Mouse (Mus musculus) megakaryocyte-erythroid progenitor cell, adult 5-6 weeks (primary cell): ENCODE results near the gene Napepld. TPM values are rescaled to one million over a fixed set of nuclear protein-coding genes. Genes with fewer than 3 reads are reported as not detected.
A peak's percentile ranks its signal among the peaks of the same experiment; 100 is the strongest.

Source experiments
- ATAC-seq: replicated peaks from 2 replicates; pipeline ENCODE4 v1.8.0; 2016; ENCODE audit warnings: mild to moderate bottlenecking, inconsistent platforms; ENCODE audit not compliant: severe bottlenecking, poor library complexity, low FRiP score, low TSS enrichment
- total RNA-seq, 2 experiments: library from RNA; stranded (forward) in 1 of 2; stranded (reverse) in 1 of 2; fragments of 200-1000, 215-1000 nt in 1 of 2; fragments of >200 nt in 1 of 2; fragmentation: Nextera tagmentation in 1 of 2; gene quantifications; 2 replicates each; pipeline ENCODE4 v1.2.3; 2014 to 2017

Gene Napepld
- total RNA-seq, 2 experiments from 2014 or later = 1.4 to 2.3 TPM

DNA sequence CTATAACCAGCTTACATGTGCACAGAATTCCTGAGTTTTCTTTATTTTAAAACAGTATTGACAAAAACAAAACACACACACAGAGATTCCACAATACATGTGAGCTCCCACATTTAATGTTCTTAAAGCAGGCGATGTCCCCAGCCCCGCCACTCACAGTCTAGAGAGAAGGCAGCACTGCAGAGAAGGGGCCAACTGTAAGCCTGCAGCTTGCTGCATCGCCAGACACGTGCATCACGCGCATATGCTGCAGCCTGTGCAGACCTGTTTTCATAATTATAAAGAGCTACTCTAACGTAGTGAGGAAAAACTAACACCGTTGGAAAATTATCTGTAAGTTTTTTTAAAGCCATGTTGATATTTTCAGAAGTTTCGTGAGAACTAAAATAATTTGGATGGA is 27.5 kb downstream of the Napepld start:
- ATAC-seq = no peak

DNA sequence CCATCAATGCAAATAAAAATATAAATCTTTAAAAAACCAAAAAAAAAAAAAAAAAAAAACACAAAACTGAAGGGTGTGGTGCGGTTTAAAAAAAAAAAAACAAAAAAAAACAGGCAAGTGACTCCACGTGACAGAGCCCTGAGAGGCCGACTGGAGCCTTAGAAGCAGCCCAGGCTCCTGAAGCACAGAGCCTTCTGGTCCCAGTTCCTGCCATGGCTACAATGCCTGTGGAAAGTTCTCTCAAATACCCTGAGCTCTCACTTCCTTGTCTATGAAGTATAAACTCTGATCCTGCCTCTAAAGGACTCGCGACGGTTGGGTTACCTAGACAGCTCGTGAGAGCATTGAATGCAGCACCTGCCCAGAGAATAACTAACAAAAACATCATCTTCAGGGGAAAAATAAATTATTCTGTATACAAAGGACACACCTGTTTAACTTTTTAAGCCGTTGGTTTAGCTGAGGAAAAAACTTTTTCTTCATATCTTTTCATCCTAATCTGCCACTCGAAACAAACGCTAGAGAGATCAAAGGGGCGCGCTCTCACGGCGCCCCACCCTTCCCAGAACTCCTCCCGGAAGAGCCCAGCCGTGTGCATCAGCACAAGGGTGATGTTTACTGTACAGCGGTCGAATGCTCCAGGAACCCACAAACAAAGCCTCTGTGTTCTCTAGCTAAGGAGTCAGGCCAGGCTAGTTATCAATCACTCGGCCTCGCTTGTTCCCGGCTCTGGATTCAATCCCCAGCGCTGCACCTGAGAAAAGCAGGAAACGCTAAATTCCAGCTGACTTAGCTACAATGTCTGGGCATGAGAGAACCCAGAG is 28.2 kb downstream of the Napepld start:
- peak; percentile 96 for ATAC-seq

DNA sequence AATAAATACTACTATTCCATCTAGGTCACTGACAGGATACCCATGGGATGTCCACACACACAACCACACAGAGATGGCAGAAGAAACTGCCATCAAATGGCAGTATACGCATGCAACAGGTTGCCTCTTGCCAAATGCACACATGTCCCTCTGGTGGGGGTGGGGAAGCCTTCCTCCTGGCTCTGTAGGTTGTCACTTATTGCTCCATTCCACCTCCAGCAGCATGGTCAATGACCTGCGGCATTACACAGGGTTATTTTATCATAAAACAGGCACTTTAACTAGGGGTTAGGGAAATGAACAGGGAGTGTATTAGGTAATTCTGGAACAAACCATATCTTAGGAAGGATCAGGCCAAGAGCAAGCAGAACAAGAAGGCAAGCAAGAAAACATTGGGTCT is 31.9 kb downstream of the Napepld start:
- no peak for ATAC-seq

DNA sequence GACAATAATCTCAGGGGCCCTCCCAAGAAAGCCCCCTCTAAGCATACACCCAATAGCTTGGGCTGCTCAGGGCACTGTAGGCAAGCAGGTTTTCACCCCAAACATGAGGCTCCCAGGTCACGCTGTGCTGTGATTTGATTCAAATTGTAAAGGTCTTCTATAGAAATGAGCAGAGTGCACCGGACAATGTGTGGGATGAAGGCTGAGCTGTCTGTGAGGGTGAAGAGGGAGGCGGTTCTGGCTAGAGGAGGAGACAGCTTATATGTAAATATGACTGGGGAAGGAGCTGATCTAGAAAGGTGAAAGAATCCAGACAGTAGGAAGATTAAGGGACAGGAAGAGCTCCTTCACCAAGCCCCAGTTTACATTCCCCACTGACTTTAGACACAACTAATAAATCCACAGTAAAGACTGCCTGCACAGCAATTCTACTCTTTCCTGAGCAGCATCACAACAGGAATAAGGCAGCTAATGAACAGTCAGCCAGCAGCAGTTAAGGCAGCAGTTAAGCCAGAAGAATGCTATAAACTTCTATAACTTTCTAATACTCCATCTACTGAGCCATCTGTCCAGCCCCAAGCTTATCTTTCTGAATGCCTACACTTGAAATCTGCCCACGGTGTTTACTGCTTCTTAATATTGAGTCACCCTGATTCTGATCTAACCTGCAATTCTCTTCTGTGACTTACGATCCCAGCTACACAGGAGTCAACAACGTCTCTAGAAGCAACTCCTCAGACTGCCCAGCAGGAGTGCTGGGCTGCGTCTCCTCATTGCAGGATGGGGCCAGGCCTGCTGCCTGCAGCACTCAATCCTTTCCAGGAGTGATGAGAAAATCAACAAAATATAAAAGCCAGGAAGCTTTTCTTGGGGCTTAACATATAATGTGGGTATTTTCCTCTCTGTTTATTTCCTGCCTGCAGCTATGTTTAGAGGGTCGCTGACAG is 33.7 kb downstream of the Napepld start:
- peak; percentile 59 for ATAC-seq

DNA sequence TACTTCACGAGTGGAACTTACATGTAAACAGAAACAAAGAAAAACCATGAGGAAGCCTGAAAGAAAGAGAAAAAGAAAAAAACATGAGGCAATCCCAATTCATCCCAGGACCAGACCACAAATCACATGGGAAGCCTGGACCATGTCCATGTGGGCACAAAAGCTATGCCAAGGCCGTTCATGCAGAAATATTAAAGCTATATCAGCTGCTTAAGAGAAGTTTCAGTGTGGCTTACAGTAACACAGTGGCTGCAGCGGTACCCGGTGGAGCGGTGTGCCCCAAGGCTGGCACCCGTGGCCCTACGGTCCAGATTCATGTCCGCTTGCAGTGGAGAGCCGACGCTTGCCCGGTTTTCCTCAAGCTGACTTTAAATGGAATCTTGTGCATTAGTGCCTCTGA is 38.1 kb downstream of the Napepld start:
- ATAC-seq = no peak

- no peak for ATAC-seq
Measured at GRCm38 (mm10) chr5:21660850-21661249, 40.3 kb downstream of the Napepld start.

GRCm38 (mm10) chr5:21658623-21659395 is 42.4 kb downstream of the Napepld start:
- ATAC-seq = peak; percentile 91

GRCm38 (mm10) chr5:21658038-21658437 is 43.2 kb downstream of the Napepld start:
- no peak for ATAC-seq

GRCm38 (mm10) chr5:21656912-21657311 is 44.3 kb downstream of the Napepld start:
- no peak for ATAC-seq

DNA sequence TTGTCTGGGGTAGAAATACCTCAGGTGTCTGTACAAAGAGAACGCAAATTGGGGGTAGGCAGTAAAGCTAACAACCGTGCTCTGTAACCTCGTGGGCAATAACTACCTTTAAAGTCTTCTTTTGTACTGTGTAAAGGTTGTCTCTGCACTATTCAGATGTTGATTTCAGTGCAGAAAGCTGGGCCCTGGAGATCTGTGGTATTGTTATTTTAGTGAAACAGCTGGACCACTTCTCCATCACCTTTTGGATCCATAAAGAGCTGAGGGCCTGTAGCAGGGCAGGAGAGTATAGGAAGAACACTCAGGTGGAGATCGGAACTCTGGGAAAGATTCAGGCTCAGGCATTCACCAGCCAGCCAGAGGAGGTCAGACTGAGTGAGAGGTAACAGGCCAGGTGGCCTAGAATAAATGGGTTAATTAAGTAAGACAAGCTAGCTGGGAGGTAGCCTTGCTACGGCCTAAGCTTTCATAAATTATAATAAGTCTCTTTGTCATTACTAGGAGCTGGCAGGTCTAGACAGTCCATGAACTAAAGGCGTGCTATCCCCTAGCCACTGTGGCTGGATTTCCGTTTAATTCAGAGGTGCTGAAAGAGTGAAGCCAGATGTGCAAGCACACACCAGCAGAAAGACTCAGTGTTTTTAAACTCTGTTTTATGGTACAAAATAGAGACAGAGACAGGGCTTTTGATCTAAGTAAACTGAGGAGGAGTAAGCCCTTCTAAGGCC is 49.1 kb downstream of the Napepld start:
- no peak for ATAC-seq

- no peak for ATAC-seq
Measured at GRCm38 (mm10) chr5:21650736-21651135, 50.5 kb downstream of the Napepld start.

- 0 out of 2 replicates have a peak, but pooled peaks have one; percentile 3 for ATAC-seq
Measured at GRCm38 (mm10) chr5:21646133-21646491, 55.1 kb downstream of the Napepld start.

DNA sequence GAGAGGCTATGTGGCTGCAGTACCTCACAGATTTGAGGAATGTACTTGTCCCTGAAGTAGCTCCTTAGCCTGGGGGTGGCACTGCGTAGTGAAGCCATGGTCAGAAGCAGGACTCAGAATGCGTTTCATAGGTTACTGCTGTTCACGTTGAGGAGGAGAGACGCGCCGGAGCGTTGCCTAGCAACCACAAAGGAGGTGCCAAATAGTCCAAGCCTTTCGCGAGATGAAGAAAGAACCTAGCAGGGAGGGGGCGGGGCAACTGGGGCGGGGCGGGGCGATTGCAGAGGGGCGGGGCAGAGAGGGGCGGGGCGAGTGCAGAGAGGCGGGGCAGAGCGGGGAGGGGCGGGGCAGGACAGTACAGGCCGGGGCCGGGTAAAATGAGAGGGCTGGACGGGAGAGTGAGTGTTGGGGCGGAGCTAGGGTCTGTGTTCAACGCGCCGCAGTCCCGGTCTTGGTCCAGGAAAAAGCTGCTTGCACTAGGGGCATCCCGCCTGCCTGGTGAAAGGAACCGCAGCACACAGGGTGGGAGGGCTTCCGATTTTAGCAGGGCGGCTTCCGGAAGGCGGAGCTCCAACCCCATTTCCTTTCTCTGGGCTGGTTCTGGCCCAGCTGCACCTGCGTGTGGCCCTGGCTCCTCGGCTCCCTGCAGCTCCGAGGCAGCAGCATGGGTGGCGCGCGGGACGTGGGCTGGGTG is 55.6 kb downstream of the Napepld start, which contains the start of the genes Fbxl13 and Armc10:
TSS of gene Fbxl13 (minus strand) at position 196 of the 694 bp plus-strand sequence.
TSS of gene Armc10 (plus strand) at position 375 of the 694 bp plus-strand sequence.
- peak; percentile 94 for ATAC-seq

DNA sequence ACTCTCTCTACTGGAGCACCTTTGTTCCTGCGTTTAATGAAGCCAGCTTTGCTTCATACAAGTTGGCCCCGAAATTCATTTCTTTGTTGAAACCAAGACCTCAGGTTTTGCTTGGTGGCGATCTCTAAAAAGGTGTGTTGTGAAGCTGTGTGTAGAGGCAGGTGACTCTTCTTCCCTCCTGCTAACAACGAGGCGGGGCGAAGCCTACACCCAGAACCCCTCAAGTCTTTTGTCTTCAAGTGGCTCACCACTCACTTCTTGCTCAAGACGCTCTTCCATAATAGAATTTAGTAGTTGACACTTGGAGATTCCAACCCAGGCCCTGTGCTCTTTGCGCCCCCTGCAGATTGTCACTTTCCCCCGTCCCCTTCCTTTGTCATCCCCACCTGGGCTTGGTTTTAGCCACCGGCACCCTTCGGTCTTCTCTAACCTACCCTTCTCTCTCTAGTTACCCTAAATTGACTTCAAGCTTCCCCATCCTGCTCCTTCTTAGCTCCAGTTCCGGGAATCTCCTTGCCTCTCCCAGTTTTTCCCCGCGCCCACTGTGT is 56.2 kb downstream of the Napepld start:
- no peak for ATAC-seq

GRCm38 (mm10) chr5:21643606-21644005 is 57.6 kb downstream of the Napepld start:
- no peak for ATAC-seq

- ATAC-seq = no peak; the same call in 1 of the 2 replicates
Measured at GRCm38 (mm10) chr5:21640961-21641360, 60.2 kb downstream of the Napepld start.

DNA sequence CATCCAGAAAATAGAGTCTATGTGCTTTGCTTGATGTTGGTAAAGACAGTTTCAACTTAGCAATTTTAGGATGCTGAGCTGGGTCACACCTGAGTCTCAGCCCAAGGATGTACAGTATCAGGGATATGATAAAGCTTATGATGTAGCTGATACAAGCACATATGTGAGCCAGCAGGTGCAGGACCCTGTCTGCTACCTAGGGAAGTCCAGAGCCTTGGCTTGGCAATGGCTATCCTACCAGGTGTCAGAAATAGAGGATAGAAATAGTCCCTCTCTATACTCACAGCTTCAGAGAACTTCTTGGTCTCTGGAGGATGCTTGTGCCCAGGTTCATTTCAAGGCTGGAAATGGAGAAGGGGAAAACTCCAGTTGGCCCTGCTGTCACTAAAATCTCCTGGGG is 75.3 kb downstream of the Napepld start:
- no peak for ATAC-seq

GRCm38 (mm10) chr5:21616450-21617009 is 84.7 kb downstream of the Napepld start:
- ATAC-seq = peak; percentile 59
